Mouse (Mus musculus): ENCODE results near the gene Gm10282. TPM values are rescaled to one million over a fixed set of nuclear protein-coding genes. Genes with fewer than 3 reads are reported as not detected.

Gene Gm10282
- polyA plus RNA-seq, 1 experiment from 2014 or later = 36.8 TPM

GRCm38 (mm10) chr8:72267106-72267505, 38.0 kb downstream of the Gm10282 start:
- Histone ChIP-seq H3K9ac (ENCODE audit: low read length) (no peak overlapping the region), H3K4me1 (ENCODE audit: control insufficient read depth, insufficient read depth, low read length) (no peaks in the 10 kb centered on the region), H3K27me3 (ENCODE audit: control insufficient read depth, insufficient read depth, low read length) (no peaks in the 10 kb centered on the region), H3K4me2 (ENCODE audit: low read depth, severe bottlenecking) (no peak overlapping the region), H3K9me3 (ENCODE audit: control insufficient read depth, low read length) (no peaks in the 10 kb centered on the region), H3K36me3 (ENCODE audit: control insufficient read depth, insufficient read depth, low read length) (no peaks in the 10 kb centered on the region), H3K4me3 (ENCODE audit: low read depth, low read length) (no peak overlapping the region), H3K27ac (replicated peaks; ENCODE audit: low read depth, low read length) (no peak overlapping the region)
- 98% methylated on average over 8 of the region's 8 CpGs for WGBS
- DNase-seq (ENCODE audit: low spot score) (no peak), ATAC-seq (ENCODE audit: insufficient number of reproducible peaks, low FRiP score, low TSS enrichment, low read depth) (no peak)

GRCm38 (mm10) chr8:72266671-72267070, 38.4 kb downstream of the Gm10282 start:
- no peak overlapping the region for H3K9ac ChIP-seq (ENCODE audit: low read length)
- no peaks in the 10 kb centered on the region for H3K9me3 ChIP-seq (ENCODE audit: control insufficient read depth, low read length)
- no peaks in the 10 kb centered on the region for H3K36me3 ChIP-seq (ENCODE audit: control insufficient read depth, insufficient read depth, low read length)
- H3K27ac ChIP-seq (replicated peaks; ENCODE audit: low read depth, low read length) = no peak overlapping the region
- ATAC-seq (ENCODE audit: insufficient number of reproducible peaks, low FRiP score, low TSS enrichment, low read depth) (no peak), DNase-seq (ENCODE audit: low spot score) (no peak)
- H3K4me2 ChIP-seq (ENCODE audit: low read depth, severe bottlenecking) = no peak overlapping the region
- H3K4me3 ChIP-seq (ENCODE audit: low read depth, low read length) = no peak overlapping the region
- H3K4me1 ChIP-seq (ENCODE audit: control insufficient read depth, insufficient read depth, low read length) = no peaks in the 10 kb centered on the region
- H3K27me3 ChIP-seq (ENCODE audit: control insufficient read depth, insufficient read depth, low read length) = no peaks in the 10 kb centered on the region

DNA sequence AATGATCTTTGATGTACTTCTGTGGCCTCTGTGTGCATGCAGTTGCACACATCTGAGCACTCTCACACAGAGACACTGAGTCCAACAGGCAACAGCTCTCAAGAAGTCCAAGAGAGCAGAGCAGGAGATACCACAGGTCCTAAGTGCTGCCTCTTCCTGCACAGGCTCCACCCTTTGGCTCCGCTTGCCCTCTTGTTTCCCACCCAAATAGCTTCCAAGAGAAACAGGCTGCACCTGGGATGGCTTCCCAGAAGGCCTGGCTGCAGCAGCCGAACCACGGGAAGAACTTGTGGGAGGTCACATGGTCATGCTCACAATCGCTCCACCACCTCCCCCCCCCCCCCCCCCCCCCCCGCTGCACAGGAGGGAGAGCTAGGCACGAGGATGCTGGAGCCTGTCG, 39.7 kb downstream of the Gm10282 start:
- WGBS = 77% methylated on average over 5 of the region's 7 CpGs
- DNase-seq (ENCODE audit: low spot score) = no peak
- H3K4me1 ChIP-seq (ENCODE audit: control insufficient read depth, insufficient read depth, low read length) = no peaks in the 10 kb centered on the region; the same call in 1 of the 2 replicates
- H3K27me3 ChIP-seq (ENCODE audit: control insufficient read depth, insufficient read depth, low read length) = no peaks in the 10 kb centered on the region
- no peak for ATAC-seq (ENCODE audit: insufficient number of reproducible peaks, low FRiP score, low TSS enrichment, low read depth)
- no peak overlapping the region for H3K4me3 ChIP-seq (ENCODE audit: low read depth, low read length)
- no peaks in the 10 kb centered on the region for H3K9me3 ChIP-seq (ENCODE audit: control insufficient read depth, low read length)
- no peak overlapping the region for H3K4me2 ChIP-seq (ENCODE audit: low read depth, severe bottlenecking)
- H3K36me3 ChIP-seq (ENCODE audit: control insufficient read depth, insufficient read depth, low read length) = no peaks in the 10 kb centered on the region
- no peak overlapping the region for H3K27ac ChIP-seq (replicated peaks; ENCODE audit: low read depth, low read length)
- no peak overlapping the region for H3K9ac ChIP-seq (ENCODE audit: low read length)

GRCm38 (mm10) chr8:72263451-72263850, 41.6 kb downstream of the Gm10282 start:
- no peak overlapping the region for H3K4me3 ChIP-seq (ENCODE audit: low read depth, low read length)
- H3K9me3 ChIP-seq (ENCODE audit: control insufficient read depth, low read length) = no peaks in the 10 kb centered on the region
- no peaks in the 10 kb centered on the region for H3K36me3 ChIP-seq (ENCODE audit: control insufficient read depth, insufficient read depth, low read length)
- H3K27me3 ChIP-seq (ENCODE audit: control insufficient read depth, insufficient read depth, low read length) = no peaks in the 10 kb centered on the region
- no peak overlapping the region for H3K4me2 ChIP-seq (ENCODE audit: low read depth, severe bottlenecking)
- H3K9ac ChIP-seq (ENCODE audit: low read length) = no peak overlapping the region
- DNase-seq (ENCODE audit: low spot score) (no peak), ATAC-seq (ENCODE audit: insufficient number of reproducible peaks, low FRiP score, low TSS enrichment, low read depth) (no peak)
- WGBS = 76% methylated on average over 7 of the region's 7 CpGs
- H3K4me1 ChIP-seq (ENCODE audit: control insufficient read depth, insufficient read depth, low read length) = no peaks in the 10 kb centered on the region; the same call in 1 of the 2 replicates
- H3K27ac ChIP-seq (replicated peaks; ENCODE audit: low read depth, low read length) = no peak overlapping the region

DNA sequence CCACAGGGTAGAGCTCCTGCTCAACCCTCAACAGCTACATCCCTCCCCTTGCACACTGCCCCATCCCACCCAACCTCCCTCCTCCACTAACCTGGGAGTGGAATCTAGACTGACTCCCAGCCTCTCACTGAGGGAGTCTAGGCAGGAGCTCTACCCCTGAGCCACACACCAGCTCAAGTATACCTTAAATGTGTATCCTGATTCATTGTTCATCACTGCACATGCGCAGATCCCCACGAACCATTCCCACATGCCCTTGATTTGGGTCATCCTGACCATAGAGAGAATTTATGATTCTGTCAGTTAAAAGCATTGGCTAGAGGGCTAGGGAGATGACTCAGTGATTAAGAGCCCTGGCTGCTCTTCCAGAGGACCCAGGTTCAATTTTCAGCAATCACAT, 42.3 kb downstream of the Gm10282 start:
- Histone ChIP-seq H3K4me1 (ENCODE audit: control insufficient read depth, insufficient read depth, low read length) (no peaks in the 10 kb centered on the region; the same call in 1 of the 2 replicates), H3K9me3 (ENCODE audit: control insufficient read depth, low read length) (no peaks in the 10 kb centered on the region), H3K27ac (replicated peaks; ENCODE audit: low read depth, low read length) (no peak overlapping the region), H3K27me3 (ENCODE audit: control insufficient read depth, insufficient read depth, low read length) (no peaks in the 10 kb centered on the region), H3K4me2 (ENCODE audit: low read depth, severe bottlenecking) (no peak overlapping the region), H3K36me3 (ENCODE audit: control insufficient read depth, insufficient read depth, low read length) (no peaks in the 10 kb centered on the region), H3K4me3 (ENCODE audit: low read depth, low read length) (no peak overlapping the region), H3K9ac (ENCODE audit: low read length) (no peak overlapping the region)
- ATAC-seq (ENCODE audit: insufficient number of reproducible peaks, low FRiP score, low TSS enrichment, low read depth) = no peak
- WGBS = 87% methylated on average over 2 of the region's 2 CpGs
- no peak for DNase-seq (ENCODE audit: low spot score)

- H3K4me2 ChIP-seq (ENCODE audit: low read depth, severe bottlenecking) = no peak overlapping the region
- no peaks in the 10 kb centered on the region for H3K36me3 ChIP-seq (ENCODE audit: control insufficient read depth, insufficient read depth, low read length)
- DNase-seq (ENCODE audit: low spot score) (no peak), ATAC-seq (ENCODE audit: insufficient number of reproducible peaks, low FRiP score, low TSS enrichment, low read depth) (no peak)
- no peak overlapping the region for H3K27ac ChIP-seq (replicated peaks; ENCODE audit: low read depth, low read length)
- no peak overlapping the region for H3K9ac ChIP-seq (ENCODE audit: low read length)
- no peaks in the 10 kb centered on the region; the same call in 1 of the 2 replicates for H3K4me1 ChIP-seq (ENCODE audit: control insufficient read depth, insufficient read depth, low read length)
- 50% methylated on average over 5 of the region's 5 CpGs for WGBS
- no peaks in the 10 kb centered on the region for H3K9me3 ChIP-seq (ENCODE audit: control insufficient read depth, low read length)
- no peak overlapping the region for H3K4me3 ChIP-seq (ENCODE audit: low read depth, low read length)
- no peaks in the 10 kb centered on the region for H3K27me3 ChIP-seq (ENCODE audit: control insufficient read depth, insufficient read depth, low read length)
Observed at GRCm38 (mm10) chr8:72261872-72262271, 43.2 kb downstream of the Gm10282 start.

DNA sequence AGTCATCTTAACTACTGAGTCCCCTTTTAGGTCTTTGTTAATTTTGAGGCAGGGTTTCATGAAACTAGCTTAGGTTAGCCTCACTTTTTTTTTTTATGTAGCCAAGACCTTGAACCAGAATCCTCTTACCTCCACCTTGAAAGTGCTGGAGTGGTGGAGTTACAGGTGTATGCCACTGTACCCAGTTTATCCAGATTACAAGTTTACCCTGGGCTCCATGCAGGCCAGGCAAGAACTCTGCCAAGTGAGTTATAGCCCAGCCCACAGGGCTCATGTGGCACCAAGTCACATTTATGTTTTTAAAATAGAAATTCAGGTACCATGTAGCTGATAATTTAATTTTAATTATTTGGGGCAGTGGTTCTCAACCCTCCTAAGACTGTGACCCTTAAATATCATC, 43.6 kb downstream of the Gm10282 start:
- DNase-seq (ENCODE audit: low spot score) = no peak
- Histone ChIP-seq H3K9me3 (ENCODE audit: control insufficient read depth, low read length) (no peaks in the 10 kb centered on the region), H3K27ac (replicated peaks; ENCODE audit: low read depth, low read length) (no peak overlapping the region), H3K27me3 (ENCODE audit: control insufficient read depth, insufficient read depth, low read length) (no peaks in the 10 kb centered on the region), H3K4me2 (ENCODE audit: low read depth, severe bottlenecking) (no peak overlapping the region), H3K9ac (ENCODE audit: low read length) (no peak overlapping the region), H3K4me3 (ENCODE audit: low read depth, low read length) (no peak overlapping the region), H3K4me1 (ENCODE audit: control insufficient read depth, insufficient read depth, low read length) (no peaks in the 10 kb centered on the region; the same call in 1 of the 2 replicates), H3K36me3 (ENCODE audit: control insufficient read depth, insufficient read depth, low read length) (no peaks in the 10 kb centered on the region)
- no peak for ATAC-seq (ENCODE audit: insufficient number of reproducible peaks, low FRiP score, low TSS enrichment, low read depth)

DNA sequence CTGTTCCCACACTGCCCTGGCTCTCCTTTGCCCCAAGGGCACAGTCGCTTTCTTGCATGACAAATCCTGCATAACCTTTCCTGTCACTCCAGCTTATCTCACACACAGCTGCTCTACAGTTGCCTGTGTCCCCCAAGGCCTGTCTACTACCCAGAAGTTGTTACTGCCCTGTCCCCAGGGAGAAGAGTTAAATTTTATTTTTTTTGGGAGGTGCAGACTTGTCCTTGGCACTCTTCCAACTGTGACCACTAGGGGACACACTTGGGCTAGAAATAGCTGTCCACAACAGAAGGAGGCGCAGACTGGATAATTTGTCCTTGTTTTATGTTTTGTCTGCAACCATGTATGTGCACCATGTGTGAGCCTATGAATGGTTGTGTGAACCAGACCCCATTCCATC, 44.0 kb downstream of the Gm10282 start:
- Histone ChIP-seq H3K9me3 (ENCODE audit: control insufficient read depth, low read length) (no peaks in the 10 kb centered on the region), H3K4me2 (ENCODE audit: low read depth, severe bottlenecking) (no peak overlapping the region), H3K9ac (ENCODE audit: low read length) (no peak overlapping the region), H3K27me3 (ENCODE audit: control insufficient read depth, insufficient read depth, low read length) (no peaks in the 10 kb centered on the region), H3K27ac (replicated peaks; ENCODE audit: low read depth, low read length) (no peak overlapping the region), H3K36me3 (ENCODE audit: control insufficient read depth, insufficient read depth, low read length) (no peaks in the 10 kb centered on the region), H3K4me3 (ENCODE audit: low read depth, low read length) (no peak overlapping the region), H3K4me1 (ENCODE audit: control insufficient read depth, insufficient read depth, low read length) (no peaks in the 10 kb centered on the region; the same call in 1 of the 2 replicates)
- WGBS = 24% methylated on average over 2 of the region's 2 CpGs
- ATAC-seq (ENCODE audit: insufficient number of reproducible peaks, low FRiP score, low TSS enrichment, low read depth) (peak; percentile 67; the same call in 1 of the 2 replicates), DNase-seq (ENCODE audit: low spot score) (peak; percentile 84)

GRCm38 (mm10) chr8:72260585-72260984, 44.5 kb downstream of the Gm10282 start:
- Histone ChIP-seq H3K27ac (replicated peaks; ENCODE audit: low read depth, low read length) (no peak overlapping the region), H3K4me1 (ENCODE audit: control insufficient read depth, insufficient read depth, low read length) (no peaks in the 10 kb centered on the region; the same call in 1 of the 2 replicates), H3K4me3 (ENCODE audit: low read depth, low read length) (no peak overlapping the region), H3K9ac (ENCODE audit: low read length) (no peak overlapping the region), H3K27me3 (ENCODE audit: control insufficient read depth, insufficient read depth, low read length) (no peaks in the 10 kb centered on the region), H3K36me3 (ENCODE audit: control insufficient read depth, insufficient read depth, low read length) (no peaks in the 10 kb centered on the region), H3K9me3 (ENCODE audit: control insufficient read depth, low read length) (no peaks in the 10 kb centered on the region), H3K4me2 (ENCODE audit: low read depth, severe bottlenecking) (no peak overlapping the region)
- DNase-seq (ENCODE audit: low spot score) (no peak), ATAC-seq (ENCODE audit: insufficient number of reproducible peaks, low FRiP score, low TSS enrichment, low read depth) (no peak)
- 62% methylated on average over 4 of the region's 4 CpGs for WGBS
